Mouse (Mus musculus) gonadal fat pad, adult 2 months (tissue): ENCODE data around the gene Cwh43. TPM values are rescaled to one million over a fixed set of nuclear protein-coding genes. Genes with fewer than 3 reads are reported as not detected.

Experiments used
- DNase-seq: peaks from one replicate; pipeline ENCODE4 v3.0.0-alpha.2; 2012; ENCODE audit warnings: low read depth
- polyA plus RNA-seq: library from polyadenylated mRNA; depleted of rRNA; stranded (reverse); fragments of >200 nt; gene quantifications from 2 replicates; pipeline ENCODE4 v1.2.3, GENCODE M21; 2012; rRNA removed

The Cwh43 gene
- 45.1 and 73.9 TPM in 2 replicates for polyA plus RNA-seq

- no peak for DNase-seq
These were observed at the start of gene Cwh43 for GRCm38 (mm10) chr5:73405981-73406722. Gene Cwh43, plus strand, starts transcription at chr5:73406075.

GRCm38 (mm10) chr5:73359134-73359751, 46.6 kb upstream of the Cwh43 start:
- no peak for DNase-seq

- no peak for DNase-seq
These were observed 46.1 kb upstream of the Cwh43 start for GRCm38 (mm10) chr5:73359752-73360141.

GRCm38 (mm10) chr5:73360240-73360639, 45.6 kb upstream of the Cwh43 start:
- DNase-seq = no peak

GRCm38 (mm10) chr5:73362338-73362737, 43.5 kb upstream of the Cwh43 start:
- no peak for DNase-seq

GRCm38 (mm10) chr5:73362791-73363190, 43.1 kb upstream of the Cwh43 start:
- no peak for DNase-seq

GRCm38 (mm10) chr5:73364107-73364864, 41.6 kb upstream of the Cwh43 start:
- no peak for DNase-seq

- DNase-seq = no peak
These were observed 38.0 kb upstream of the Cwh43 start for GRCm38 (mm10) chr5:73367906-73368305.

- DNase-seq = no peak
These were observed 36.9 kb upstream of the Cwh43 start for GRCm38 (mm10) chr5:73368845-73369447.

- no peak for DNase-seq
These were observed 36.1 kb upstream of the Cwh43 start for GRCm38 (mm10) chr5:73369731-73370130.

- no peak for DNase-seq
These were observed 33.3 kb upstream of the Cwh43 start for GRCm38 (mm10) chr5:73372601-73373000.

- no peak for DNase-seq
These were observed 32.7 kb upstream of the Cwh43 start for GRCm38 (mm10) chr5:73373184-73373583.

- DNase-seq = no peak
These were observed 29.8 kb upstream of the Cwh43 start for GRCm38 (mm10) chr5:73376041-73376440.

- no peak for DNase-seq
These were observed 29.4 kb upstream of the Cwh43 start for GRCm38 (mm10) chr5:73376491-73376890.

- DNase-seq = no peak
These were observed 26.0 kb upstream of the Cwh43 start for GRCm38 (mm10) chr5:73379908-73380307.

- DNase-seq = no peak
These were observed 25.0 kb upstream of the Cwh43 start for GRCm38 (mm10) chr5:73380829-73381228.

GRCm38 (mm10) chr5:73381510-73381909, 24.4 kb upstream of the Cwh43 start:
- DNase-seq = no peak

- no peak for DNase-seq
These were observed 23.8 kb upstream of the Cwh43 start for GRCm38 (mm10) chr5:73381976-73382540.

- no peak for DNase-seq
These were observed 22.9 kb upstream of the Cwh43 start for GRCm38 (mm10) chr5:73382737-73383646.

- no peak for DNase-seq
These were observed 22.3 kb upstream of the Cwh43 start for GRCm38 (mm10) chr5:73383647-73383970.

- DNase-seq = no peak
These were observed 12.8 kb upstream of the Cwh43 start for GRCm38 (mm10) chr5:73393041-73393440.
